In the genomic region with DNA sequence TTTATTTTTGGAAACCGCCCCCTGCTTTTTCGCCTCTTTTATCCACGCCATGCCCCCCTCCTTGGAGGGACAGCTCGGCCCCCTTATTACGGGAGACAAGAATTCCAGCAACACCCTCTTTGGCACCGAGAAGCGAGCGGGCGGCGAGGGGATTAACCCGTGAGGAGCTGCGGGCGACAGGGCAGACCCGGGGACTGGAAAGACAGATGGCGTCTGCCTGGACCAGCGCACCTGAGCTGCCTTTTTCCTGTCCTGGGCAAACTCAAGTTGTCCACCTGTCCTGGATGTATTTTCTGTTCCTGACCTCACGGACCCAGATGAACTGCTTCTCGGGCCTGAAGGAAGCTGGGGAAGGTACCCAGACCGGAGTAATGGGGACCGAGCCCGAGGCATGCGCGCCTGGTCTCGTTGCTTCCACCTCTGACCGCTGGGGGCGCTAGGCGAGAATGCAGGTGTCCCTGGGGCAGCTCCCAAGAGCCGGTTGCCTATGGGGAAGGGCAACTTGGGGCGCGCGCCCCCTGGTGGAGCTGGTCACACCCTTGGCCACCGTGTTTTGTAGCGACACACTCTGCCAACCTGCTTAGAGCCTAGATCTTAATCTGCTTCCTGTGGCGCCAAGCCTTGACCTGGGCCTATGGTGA, we compare ENCODE assay signal across 8 mouse cellular contexts. TPM values are rescaled to one million over a fixed set of nuclear protein-coding genes. Genes with fewer than 3 reads are reported as not detected.
DNase-seq lines count a peak whose midpoint lies in the region; ATAC-seq lines count a peak whose summit lies in the region.

A gene (minus strand): TSS at position 52 of the 641 bp plus-strand sequence.

- H3K27me3 ChIP-seq in hindbrain, embryonic 11.5 days (ENCODE audit: control insufficient read depth, insufficient read depth, low read length), result peaks cover 38% of the 10 kb centered on the region

- no peak for ATAC-seq in hindbrain, embryonic 11.5 days (ENCODE audit: low FRiP score)

- H3K27ac ChIP-seq in hindbrain, embryonic 11.5 days (ENCODE audit: low read depth, low read length), result no peak within 1 kb of the TSS

- peaks cover 10% of the 10 kb centered on the region; the same call in 1 of the 2 replicates for H3K4me1 ChIP-seq in hindbrain, embryonic 11.5 days (replicated peaks; ENCODE audit: control insufficient read depth, insufficient read depth, low read length)

- peak within 1 kb of the TSS; percentile 28 for H3K4me2 ChIP-seq in hindbrain, embryonic 11.5 days (replicated peaks; ENCODE audit: low read depth, low read length)

- H3K9me3 ChIP-seq in hindbrain, embryonic 11.5 days (ENCODE audit: control insufficient read depth, low read length), result no peaks in the 10 kb centered on the region; the same call in 1 of the 2 replicates

- whole genome bisulfite sequencing in hindbrain, embryonic 11.5 days, result 3% methylated on average over 31 of the region's 34 CpGs

- H3K36me3 ChIP-seq in hindbrain, embryonic 11.5 days (ENCODE audit: control insufficient read depth, insufficient read depth, low read length), result no peaks in the 10 kb centered on the region

- H3K4me3 ChIP-seq in hindbrain, embryonic 11.5 days (ENCODE audit: low read depth, low read length), result peak within 1 kb of the TSS; percentile 30

- no peak within 1 kb of the TSS for H3K9ac ChIP-seq in hindbrain, embryonic 11.5 days (ENCODE audit: low read depth, low read length)

- peak; percentile 90 for DNase-seq in Muller cell, postnatal 12 days (ENCODE audit: inconsistent ontology term)
- peak; percentile 91 for DNase-seq in cerebellum, adult 9-11 months
- peak; percentile 51 to 74 for DNase-seq in frontal cortex, postnatal 10 days (ENCODE audit: low spot score in 2 of 2)
- DNase-seq in hindbrain, embryonic 11.5 days (ENCODE audit: low spot score), result peak; percentile 82
- DNase-seq in layer of hippocampus, postnatal 10 days (ENCODE audit: low spot score in 2 of 2), result peak; percentile 85 to 88
- DNase-seq in lung, postnatal 10 days, result peak; percentile 95
- DNase-seq in ovary, postnatal 36 days (ENCODE audit: low spot score), result peak; percentile 85
- DNase-seq in thymus, postnatal 25 days, result peak; percentile 90

RNA-seq across cellular contexts. Expression of the gene that starts here (rescaled TPM):
- 0.08 and 0.09 TPM in 2 replicates for polyA plus RNA-seq in hindbrain, embryonic 11.5 days (2014; fragmentation: Nextera tagmentation; extraction: Ambion mirVana)
- 1 to 10 TPM; 1.3 TPM for total RNA-seq in layer of hippocampus, postnatal 10 days (2021)

Comparison
In these comparisons a context has a peak if more than half of its experiments do, and no peak if none do; other contexts are left out.
1. Peak in DNase-seq, H3K4me3 ChIP-seq and H3K4me2 ChIP-seq in hindbrain, embryonic 11.5 days; RNA of the gene not detected or under 1 TPM.